18 mouse cellular contexts compared by ENCODE assay signal in genomic region chr6:87244117-87245100, GRCm38 (mm10).
A peak's percentile ranks its signal among the peaks of the same experiment; 100 is the strongest.
DNase-seq lines count a peak whose midpoint lies in the region; ATAC-seq and TF ChIP-seq lines count a peak whose summit lies in the region.
"Had no signal": no experiment of that assay in that cellular context is flagged by ENCODE, and none has a peak within 500 bp of the region (broad histone marks: within the 10 kb centered on the region; RNA-seq: fewer than 3 reads in every experiment).

No protein-coding gene starts in this region.

- peak; percentile 21 for DNase-seq in left cerebral cortex, postnatal 4 days
- no peak for DNase-seq in left cerebral cortex, adult 2 months (ENCODE audit: extremely low spot score in 1 of 2, low spot score in 2 of 2)
- DNase-seq in Patski (ENCODE audit: low read depth, low spot score): no peak
- no peak for DNase-seq in frontal cortex, postnatal 36 days (ENCODE audit: low spot score in 2 of 2)
- no peak for DNase-seq in kidney, postnatal 36 days
- no peak for DNase-seq in adipocyte (ENCODE audit: low spot score)
- DNase-seq: adrenal gland, postnatal 14 days; cerebellum, postnatal 25 days; gastrocnemius, postnatal 14 days; kidney, postnatal 10 days; layer of hippocampus, postnatal 36 days; lung, postnatal 14 days had no signal

- WGBS in embryonic facial prominence, embryonic 12.5 days: 50% methylated on average over 9 of the region's 9 CpGs
- 33% methylated on average over 9 of the region's 9 CpGs for WGBS in limb, embryonic 13.5 days

- no peak overlapping the region for H3K4me3 ChIP-seq in left cerebral cortex, adult 2 months
- H3K4me3 ChIP-seq in embryonic facial prominence, embryonic 12.5 days: no peak overlapping the region
- no peak overlapping the region for H3K4me3 ChIP-seq in limb, embryonic 13.5 days
- H3K4me3 ChIP-seq: heart, embryonic 13.5 days; midbrain, embryonic 12.5 days had no signal

- H3K27ac ChIP-seq in left cerebral cortex, adult 2 months: no peak overlapping the region
- H3K27ac ChIP-seq in embryonic facial prominence, embryonic 12.5 days: peak overlapping the region; percentile 52
- peak overlapping the region; percentile 53; the same call in 1 of the 2 replicates for H3K27ac ChIP-seq in limb, embryonic 13.5 days
- H3K27ac ChIP-seq: heart, embryonic 13.5 days; liver, embryonic 14.5 days; midbrain, embryonic 12.5 days had no signal

- H3K9me3 ChIP-seq in embryonic facial prominence, embryonic 12.5 days: no peaks in the 10 kb centered on the region
- no peaks in the 10 kb centered on the region for H3K9me3 ChIP-seq in limb, embryonic 13.5 days
- H3K9me3 ChIP-seq: heart, embryonic 13.5 days; midbrain, embryonic 12.5 days had no signal

- intact Hi-C loops in left cerebral cortex, postnatal 4 days (cut with DNase I): no loop called here
- intact Hi-C loops in left cerebral cortex, adult 2 months (cut with DNase I): no loop called here

- H3K27me3 ChIP-seq in Patski: no peaks in the 10 kb centered on the region
- H3K27me3 ChIP-seq in embryonic facial prominence, embryonic 12.5 days: no peaks in the 10 kb centered on the region
- no peaks in the 10 kb centered on the region for H3K27me3 ChIP-seq in limb, embryonic 13.5 days
- H3K27me3 ChIP-seq: CH12.LX; heart, embryonic 13.5 days; midbrain, embryonic 12.5 days had no signal

- H3K4me2 ChIP-seq in embryonic facial prominence, embryonic 12.5 days (replicated peaks): no peak overlapping the region
- no peak overlapping the region for H3K4me2 ChIP-seq in limb, embryonic 13.5 days (replicated peaks)
- H3K4me2 ChIP-seq: heart, embryonic 13.5 days; midbrain, embryonic 12.5 days had no signal

- peaks cover 43% of the 10 kb centered on the region for H3K36me3 ChIP-seq in embryonic facial prominence, embryonic 12.5 days
- peaks cover 68% of the 10 kb centered on the region for H3K36me3 ChIP-seq in limb, embryonic 13.5 days

- no peak for TF ChIP-seq CTCF in left cerebral cortex, adult 2 months (IDR thresholded peaks at IDR 0.05)
- TF ChIP-seq CTCF in Patski (IDR thresholded peaks at IDR 0.05): no peak

- no peak overlapping the region for H3K9ac ChIP-seq in embryonic facial prominence, embryonic 12.5 days
- no peak overlapping the region for H3K9ac ChIP-seq in limb, embryonic 13.5 days
- H3K9ac ChIP-seq: heart, embryonic 13.5 days; liver, embryonic 14.5 days; midbrain, embryonic 12.5 days had no signal

- POLR2A ChIA-PET in Patski (lab: Charles Lee): no interaction called here

- CTCF ChIA-PET in Patski (lab: Charles Lee): interaction anchor here (1.1 kb wide), 2 partner anchors 11 to 14 kb away, joined by 3 read pairs; no protein-coding TSS in a partner anchor

- ATAC-seq in Patski: peak; percentile 35
- no peak for ATAC-seq in embryonic facial prominence, embryonic 12.5 days (ENCODE audit: insufficient number of reproducible peaks, insufficient read depth, low FRiP score, low TSS enrichment)
- ATAC-seq in limb, embryonic 13.5 days (ENCODE audit: low FRiP score, low read depth): no peak

- in situ Hi-C loops in Patski (cut with MboI; ENCODE audit: low pct_unique_long_range_greater_than_20kb): no loop called here

- peaks cover 16% of the 10 kb centered on the region for H3K4me1 ChIP-seq in embryonic facial prominence, embryonic 12.5 days
- peaks cover 26% of the 10 kb centered on the region for H3K4me1 ChIP-seq in limb, embryonic 13.5 days
